Mouse (Mus musculus) heart, adult 2 months (tissue): ENCODE measurements around the gene Lgals9. TPM values are rescaled to one million over a fixed set of nuclear protein-coding genes. Genes with fewer than 3 reads are reported as not detected.

Experiments used
- DNase-seq, 2 experiments: peaks; one replicate each; pipeline ENCODE4 v3.0.0; 2021
- H3K27ac ChIP-seq: fragments of 200-600 bp; 2 replicates; pipeline ENCODE4 v1.8.1; 2022
- H3K27me3 ChIP-seq: fragments of 200-500 bp; 2 replicates; pipeline ENCODE4 v1.6.1; 2012; ENCODE audit warnings: mild to moderate bottlenecking, low read length, inconsistent platforms, mixed read lengths; ENCODE audit not compliant: control insufficient read depth, insufficient read depth
- H3K36me3 ChIP-seq: fragments of 200-500 bp; 2 replicates; pipeline ENCODE4 v1.6.1; 2012; ENCODE audit warnings: low read length, inconsistent platforms; ENCODE audit not compliant: control insufficient read depth, insufficient read depth
- H3K4me1 ChIP-seq: fragments of 200-500 bp; 2 replicates; pipeline ENCODE4 v1.6.1; 2011; ENCODE audit warnings: low read length; ENCODE audit not compliant: control insufficient read depth, insufficient read depth
- H3K4me3 ChIP-seq: fragments of 200-600 bp; 2 replicates; pipeline ENCODE4 v1.8.1; 2022
- H3K79me2 ChIP-seq: fragments of 200-500 bp; replicated peaks from 2 replicates; pipeline ENCODE4 v1.6.1; 2012; ENCODE audit warnings: mild to moderate bottlenecking, inconsistent platforms, low read length, moderate library complexity, mixed read lengths; ENCODE audit not compliant: control insufficient read depth, insufficient read depth
- H3K9ac ChIP-seq: fragments of 200-500 bp; 2 replicates; pipeline ENCODE4 v1.6.1; 2012; ENCODE audit warnings: low read depth, mild to moderate bottlenecking, control low read depth, inconsistent platforms, low read length, mixed read lengths
- CTCF ChIP-seq: fragments of 200-600 bp; IDR thresholded peaks from 2 replicates; pipeline ENCODE4 v1.8.1; 2022; ENCODE audit warnings: antibody characterized with exemption, mild to moderate bottlenecking, moderate library complexity
- EP300 ChIP-seq: fragments of 200-500 bp; IDR thresholded peaks from 2 replicates; pipeline ENCODE4 v1.6.1; 2011; ENCODE audit warnings: low read depth, low read length, control low read depth; ENCODE audit not compliant: insufficient read depth
- POLR2A ChIP-seq: fragments of 200-500 bp; IDR thresholded peaks from 2 replicates; pipeline ENCODE4 v1.6.1; 2011; ENCODE audit warnings: mild to moderate bottlenecking, low read depth, low read length, control low read depth; ENCODE audit not compliant: insufficient read depth
- WGBS: fragments of 180-500 bp; shearing (Covaris S2); methylation state at CpG from one replicate; pipeline ENCODE4 v1.1.7; 2018; 5-methylcytosine and 5-hydroxymethylcytosine counted together
- intact Hi-C: fragments of 180-260 bp; cut with DNase I; formaldehyde crosslinking; loops from one replicate; pipeline ENCODE4 v1.15.1; 2025
- polyA plus RNA-seq: library from polyadenylated mRNA; depleted of rRNA; stranded (reverse); fragments of >200 nt; gene quantifications from 2 replicates; pipeline ENCODE4 v1.2.3, GENCODE M21; 2012
- total RNA-seq, 2 experiments: library from RNA; stranded (reverse); gene quantifications; 2 replicates each; pipeline ENCODE4 v1.2.3; 2021

The Lgals9 gene
- total and polyA plus RNA-seq, 3 experiments: 20.7 to 49.5 (median 23.1) TPM

DNA sequence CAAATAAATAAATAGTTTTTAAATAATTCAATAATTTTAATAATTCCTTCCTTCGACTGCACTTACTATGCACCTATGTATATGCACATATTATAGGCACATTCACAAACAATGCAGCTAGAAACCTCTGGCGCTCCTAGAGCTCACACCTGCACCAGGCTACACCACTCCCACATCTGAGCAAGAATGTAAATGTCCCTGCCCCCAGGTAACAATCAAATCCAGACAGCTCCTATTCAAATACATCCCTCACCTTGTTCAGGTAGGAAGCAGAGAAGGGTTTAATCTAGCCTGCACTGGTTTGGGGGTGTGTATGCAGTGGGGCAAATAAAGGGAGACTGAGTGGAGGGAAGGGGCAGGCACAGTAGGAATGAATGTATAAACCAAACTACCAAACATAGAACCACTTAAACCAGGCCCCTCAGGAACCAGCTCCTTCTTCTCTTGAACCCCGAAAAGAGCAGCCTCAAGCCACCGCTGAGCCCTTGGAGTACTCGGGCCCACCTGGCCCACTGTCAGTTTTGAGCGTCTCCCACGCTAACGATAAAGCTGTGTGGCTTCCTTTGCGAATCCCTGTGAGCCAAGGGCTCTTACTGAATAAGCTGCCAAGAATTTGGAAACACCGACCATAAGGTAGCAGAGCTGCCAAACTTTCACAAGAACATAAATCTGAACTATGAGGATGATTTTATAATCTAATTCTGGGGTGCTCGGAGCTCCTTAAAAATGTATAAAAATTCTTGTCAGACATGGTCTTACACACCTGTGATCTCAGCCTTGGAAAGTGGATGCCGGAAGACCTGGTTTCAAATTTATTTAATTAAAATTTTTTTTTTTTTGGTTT lies 6.3 kb downstream of the Lgals9 start:
- 62% methylated on average over 12 of the region's 12 CpGs for WGBS
- peaks cover 3% of the 10 kb centered on the region; the same call in 1 of the 2 replicates for H3K79me2 ChIP-seq
- TF ChIP-seq CTCF (no peak), EP300 (no peak), POLR2A (no peak)
- peak in 1 of 2 experiments; percentile 15 for DNase-seq
- peaks cover 18% of the 10 kb centered on the region for H3K4me1 ChIP-seq
- H3K27ac ChIP-seq: no peak overlapping the region
- H3K9ac ChIP-seq: no peak overlapping the region
- H3K27me3 ChIP-seq: no peaks in the 10 kb centered on the region
- H3K4me3 ChIP-seq: no peak overlapping the region
- H3K36me3 ChIP-seq: no peaks in the 10 kb centered on the region; the same call in 1 of the 2 replicates
- intact Hi-C loops: no loop called here

DNA sequence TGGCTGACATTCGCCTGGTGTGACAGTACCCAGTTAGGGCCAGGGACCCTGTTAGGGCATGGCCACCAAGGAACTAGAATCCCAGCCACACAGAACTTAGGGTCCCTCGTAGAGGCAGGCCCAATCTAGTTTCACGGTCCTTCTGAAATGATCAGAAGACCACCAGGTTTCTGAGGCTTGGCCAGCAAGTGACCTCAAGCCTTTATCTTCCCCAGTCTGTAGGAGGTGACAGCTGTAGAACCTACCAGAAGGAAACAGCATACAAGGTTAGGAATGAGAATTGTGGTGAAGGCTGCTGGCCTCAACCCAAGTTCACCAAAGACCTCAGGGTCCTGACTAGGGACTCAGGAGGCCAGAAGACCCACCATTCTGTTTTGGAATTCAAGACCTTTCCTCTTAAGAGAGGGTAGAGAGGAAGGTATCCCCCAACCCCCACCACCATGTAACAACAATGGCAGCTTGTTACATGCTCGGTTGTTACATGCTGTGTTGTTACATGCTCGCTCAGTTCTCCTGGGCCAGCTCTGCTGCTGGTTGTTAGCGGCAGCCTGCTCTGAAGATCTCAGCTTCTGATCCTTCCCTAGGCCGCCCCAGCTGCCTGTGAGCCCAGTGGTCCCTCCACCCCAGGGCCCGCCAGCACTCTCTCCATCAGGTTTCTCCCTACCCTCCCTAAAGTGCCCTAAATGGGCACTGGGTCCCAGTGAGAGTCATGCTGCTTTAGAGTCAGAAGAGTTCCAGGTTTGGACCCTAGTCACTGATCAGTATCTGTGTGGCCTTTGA lies 7.8 kb downstream of the Lgals9 start:
- WGBS: 91% methylated on average over 8 of the region's 8 CpGs
- Histone ChIP-seq H3K27me3 (no peaks in the 10 kb centered on the region), H3K79me2 (0 out of 2 replicates have a peak, but pooled peaks cover 2% of the 10 kb centered on the region), H3K4me1 (peaks cover 9% of the 10 kb centered on the region), H3K27ac (no peak overlapping the region), H3K9ac (no peak overlapping the region), H3K4me3 (no peak overlapping the region), H3K36me3 (no peaks in the 10 kb centered on the region; the same call in 1 of the 2 replicates)
- no peak for TF ChIP-seq POLR2A
- no peak for TF ChIP-seq EP300
- TF ChIP-seq CTCF: no peak
- peak in 1 of 2 experiments; percentile 9 for DNase-seq
- intact Hi-C loops: no loop called here

DNA sequence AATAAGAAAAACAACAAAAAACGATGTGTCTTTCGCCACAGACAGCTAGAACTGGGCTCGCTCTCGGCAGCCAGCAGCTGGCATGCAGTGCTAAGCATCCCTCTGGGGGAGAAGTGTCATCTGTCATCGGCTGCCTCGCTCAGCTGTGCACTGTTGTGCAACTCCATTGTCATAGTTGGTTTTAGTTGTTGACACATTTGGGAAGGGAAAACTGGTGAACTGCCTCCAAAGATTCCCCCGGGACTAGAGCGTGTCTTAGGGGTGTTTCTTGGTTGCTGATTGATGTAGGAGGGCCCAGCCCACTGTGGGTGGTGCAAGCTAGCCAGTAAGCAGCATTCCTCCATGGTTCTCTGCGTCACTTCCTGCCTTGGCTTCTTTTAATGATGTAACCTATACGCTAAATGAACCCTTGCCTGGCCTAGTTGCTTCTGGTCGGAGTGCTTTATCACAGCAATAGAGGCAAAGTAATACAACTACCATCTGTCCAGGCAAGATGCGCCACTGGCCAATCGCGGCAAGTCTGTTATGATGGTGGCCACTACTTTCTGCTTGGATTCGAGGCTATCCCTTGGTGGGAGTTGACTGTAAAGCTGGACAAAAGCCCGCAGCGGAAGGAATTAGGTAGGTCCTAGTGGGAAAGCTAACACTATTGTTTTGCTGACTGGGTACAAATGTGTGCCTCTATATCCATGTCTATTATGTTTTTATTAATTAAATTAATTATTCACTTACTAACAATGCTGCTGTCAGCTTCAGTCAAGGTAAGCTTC lies 11.2 kb downstream of the Lgals9 start:
- Histone ChIP-seq H3K9ac (no peak overlapping the region), H3K4me3 (no peak overlapping the region), H3K79me2 (0 out of 2 replicates have a peak, but pooled peaks cover 2% of the 10 kb centered on the region), H3K36me3 (no peaks in the 10 kb centered on the region), H3K4me1 (peaks cover 5% of the 10 kb centered on the region), H3K27ac (no peak overlapping the region; the same call in 1 of the 2 replicates), H3K27me3 (no peaks in the 10 kb centered on the region)
- WGBS: 53% methylated on average over 17 of the region's 17 CpGs
- DNase-seq: peak; percentile 61 to 73
- 0 out of 2 replicates have a peak, but pooled peaks have one; percentile 57 for TF ChIP-seq EP300
- no peak for TF ChIP-seq CTCF
- TF ChIP-seq POLR2A: no peak
- intact Hi-C loops: no loop called here

DNA sequence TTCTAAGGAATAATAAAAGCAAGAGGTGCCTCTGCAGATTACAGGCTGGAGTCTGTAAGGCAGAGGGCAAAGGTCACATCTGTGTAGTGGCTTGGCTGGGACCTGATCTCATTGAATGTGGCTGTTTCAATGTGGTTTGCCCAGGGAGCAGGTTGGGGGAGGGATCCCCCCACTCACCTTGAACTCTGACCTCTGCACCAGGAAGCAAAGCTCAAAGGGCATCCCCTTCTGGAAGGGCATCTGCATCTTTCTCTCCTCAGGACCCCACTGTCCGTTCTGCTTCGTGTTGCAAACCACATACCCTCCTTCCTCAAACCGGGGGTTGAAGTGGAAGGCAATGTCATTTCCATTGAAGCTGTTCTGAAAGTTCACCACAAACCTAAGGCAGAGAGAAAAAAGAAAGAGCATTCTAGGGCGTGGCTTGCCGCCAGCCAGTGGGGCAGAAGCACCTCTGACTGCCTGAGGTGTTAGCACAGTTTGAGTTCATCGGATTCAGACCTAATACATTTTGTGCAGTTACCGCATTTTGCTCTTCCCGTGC lies 11.9 kb downstream of the Lgals9 start:
- WGBS: 59% methylated on average over 8 of the region's 8 CpGs
- Histone ChIP-seq H3K27me3 (no peaks in the 10 kb centered on the region), H3K4me1 (peaks cover 5% of the 10 kb centered on the region), H3K4me3 (no peak overlapping the region), H3K36me3 (no peaks in the 10 kb centered on the region), H3K27ac (no peak overlapping the region; the same call in 1 of the 2 replicates), H3K9ac (no peak overlapping the region), H3K79me2 (0 out of 2 replicates have a peak, but pooled peaks cover 2% of the 10 kb centered on the region)
- intact Hi-C loops: no loop called here
- peak in 1 of 2 experiments; percentile 18 for DNase-seq
- no peak for TF ChIP-seq EP300
- TF ChIP-seq POLR2A: no peak
- TF ChIP-seq CTCF: no peak

DNA sequence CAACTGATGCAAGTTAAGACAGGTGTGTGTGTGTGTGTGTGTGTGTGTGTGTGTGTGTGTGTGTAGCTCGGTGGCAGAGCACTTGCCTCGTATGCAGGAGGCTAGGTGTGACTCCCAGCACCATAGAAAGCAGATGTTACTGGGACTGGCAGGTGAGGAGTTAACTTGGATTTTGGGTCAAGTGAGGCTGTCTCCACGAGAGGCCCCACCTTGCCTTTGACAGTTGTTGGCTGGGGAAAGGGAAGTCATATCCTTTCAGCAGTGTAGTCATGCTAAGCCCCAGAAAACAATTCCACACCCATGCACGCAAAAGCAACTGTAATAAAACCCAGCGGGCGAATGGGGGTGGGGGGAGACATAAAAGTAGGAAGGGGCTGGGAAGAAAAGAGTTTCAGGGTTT lies 12.4 kb downstream of the Lgals9 start:
- no peak for TF ChIP-seq POLR2A

More for the DNA sequence above, 12.4 kb downstream of the Lgals9 start:
- Histone ChIP-seq H3K9ac (no peak overlapping the region), H3K27ac (no peak overlapping the region), H3K4me1 (peaks cover 5% of the 10 kb centered on the region), H3K79me2 (0 out of 2 replicates have a peak, but pooled peaks cover 2% of the 10 kb centered on the region), H3K27me3 (no peaks in the 10 kb centered on the region), H3K4me3 (no peak overlapping the region), H3K36me3 (no peaks in the 10 kb centered on the region)
- DNase-seq: peak in 1 of 2 experiments; percentile 13
- 64% methylated on average over 6 of the region's 6 CpGs for WGBS
- intact Hi-C loops: no loop called here
